Mouse (Mus musculus) forebrain, embryonic 13.5 days (tissue): ENCODE results near the gene Alb. TPM values are rescaled to one million over a fixed set of nuclear protein-coding genes. Genes with fewer than 3 reads are reported as not detected.

Experiments
- ATAC-seq: fragments of 200-750 bp; cut with Nextera tagmentation; 2 replicates; pipeline ENCODE4 v1.8.0; 2017
- H3K27ac ChIP-seq: fragments of 300-500 bp; sonication (generic); 2 replicates; pipeline ENCODE4 v1.5.1; 2015; ENCODE audit warnings: inconsistent platforms, mild to moderate bottlenecking, moderate library complexity
- H3K27me3 ChIP-seq: fragments of 300-500 bp; sonication (generic); 2 replicates; pipeline ENCODE4 v1.6.1; 2015; ENCODE audit warnings: mild to moderate bottlenecking, inconsistent platforms
- H3K36me3 ChIP-seq: fragments of 300-500 bp; sonication (generic); 2 replicates; pipeline ENCODE4 v1.6.1; 2015; ENCODE audit warnings: mild to moderate bottlenecking, inconsistent platforms; ENCODE audit not compliant: poor library complexity, severe bottlenecking
- H3K4me1 ChIP-seq: fragments of 300-500 bp; sonication (generic); 2 replicates; pipeline ENCODE4 v1.6.1; 2015; ENCODE audit warnings: inconsistent platforms
- H3K4me2 ChIP-seq: fragments of 300-500 bp; sonication (generic); 2 replicates; pipeline ENCODE4 v1.6.1; 2015; ENCODE audit warnings: inconsistent platforms, mild to moderate bottlenecking, moderate library complexity
- H3K4me3 ChIP-seq: fragments of 300-500 bp; sonication (generic); 2 replicates; pipeline ENCODE4 v1.5.1; 2015; ENCODE audit warnings: mild to moderate bottlenecking, inconsistent platforms
- H3K9ac ChIP-seq: fragments of 300-500 bp; sonication (generic); 2 replicates; pipeline ENCODE4 v1.6.1; 2015; ENCODE audit warnings: mild to moderate bottlenecking, inconsistent platforms
- H3K9me3 ChIP-seq: fragments of 300-500 bp; sonication (generic); replicated peaks from 2 replicates; pipeline ENCODE4 v1.6.1; 2016; ENCODE audit warnings: inconsistent platforms
- WGBS: fragments of 180-500 bp; shearing (Covaris S2); methylation state at CpG from one replicate; pipeline ENCODE4 v1.1.7; 2015; 5-methylcytosine and 5-hydroxymethylcytosine counted together
- polyA plus RNA-seq: library from polyadenylated mRNA; unstranded; fragments of >200 nt; fragmentation: Nextera tagmentation; extraction: Ambion mirVana; gene quantifications from 2 replicates; pipeline ENCODE4 v1.2.1, GENCODE M21; 2015

Gene Alb
- polyA plus RNA-seq, 1 experiment from 2014 or later = not detected

GRCm38 (mm10) chr5:90500714-90501113 is 40.0 kb downstream of the Alb start:
- Histone ChIP-seq H3K9me3 (no peaks in the 10 kb centered on the region), H3K4me2 (no peak overlapping the region), H3K27me3 (no peaks in the 10 kb centered on the region), H3K36me3 (no peaks in the 10 kb centered on the region), H3K4me1 (no peaks in the 10 kb centered on the region), H3K9ac (no peak overlapping the region), H3K27ac (no peak overlapping the region), H3K4me3 (no peak overlapping the region)
- ATAC-seq = peak; percentile 83
- WGBS = 6% methylated on average over 6 of the region's 6 CpGs

- Histone ChIP-seq H3K27me3 (no peaks in the 10 kb centered on the region), H3K4me3 (no peak overlapping the region), H3K4me1 (no peaks in the 10 kb centered on the region), H3K36me3 (no peaks in the 10 kb centered on the region), H3K27ac (no peak overlapping the region), H3K4me2 (no peak overlapping the region), H3K9me3 (no peaks in the 10 kb centered on the region), H3K9ac (no peak overlapping the region)
- WGBS = 93% methylated on average over 5 of the region's 5 CpGs
- no peak for ATAC-seq
Measured at GRCm38 (mm10) chr5:90501752-90502151, 41.1 kb downstream of the Alb start.

GRCm38 (mm10) chr5:90504742-90505141 is 44.0 kb downstream of the Alb start:
- Histone ChIP-seq H3K9me3 (no peaks in the 10 kb centered on the region), H3K4me3 (no peak overlapping the region), H3K36me3 (no peaks in the 10 kb centered on the region), H3K4me2 (no peak overlapping the region), H3K27ac (no peak overlapping the region), H3K9ac (no peak overlapping the region), H3K4me1 (0 out of 2 replicates have a peak, but pooled peaks cover 6% of the 10 kb centered on the region), H3K27me3 (no peaks in the 10 kb centered on the region)
- 82% methylated on average over 11 of the region's 11 CpGs for WGBS
- ATAC-seq = no peak

- Histone ChIP-seq H3K36me3 (no peaks in the 10 kb centered on the region), H3K9ac (no peak overlapping the region), H3K27me3 (no peaks in the 10 kb centered on the region), H3K4me3 (no peak overlapping the region), H3K27ac (no peak overlapping the region), H3K4me2 (no peak overlapping the region), H3K4me1 (0 out of 2 replicates have a peak, but pooled peaks cover 6% of the 10 kb centered on the region), H3K9me3 (no peaks in the 10 kb centered on the region)
- 79% methylated on average over 2 of the region's 2 CpGs for WGBS
- no peak for ATAC-seq
Measured at GRCm38 (mm10) chr5:90506507-90506906, 45.8 kb downstream of the Alb start.

- no peak overlapping the region for H3K27ac ChIP-seq
- no peak overlapping the region for H3K4me2 ChIP-seq
Measured at GRCm38 (mm10) chr5:90507411-90507949, 46.8 kb downstream of the Alb start.

GRCm38 (mm10) chr5:90509828-90510592 is 49.3 kb downstream of the Alb start:
- ATAC-seq = no peak
- Histone ChIP-seq H3K27ac (no peak overlapping the region), H3K9me3 (no peaks in the 10 kb centered on the region)

More at GRCm38 (mm10) chr5:90507411-90507949, 46.8 kb downstream of the Alb start:
- H3K4me1 ChIP-seq = 0 out of 2 replicates have a peak, but pooled peaks cover 6% of the 10 kb centered on the region
- WGBS = 29% methylated on average over 13 of the region's 13 CpGs
- ATAC-seq = peak; percentile 61; the same call in 1 of the 2 replicates
- no peaks in the 10 kb centered on the region for H3K36me3 ChIP-seq
- H3K27me3 ChIP-seq = no peaks in the 10 kb centered on the region
- H3K9ac ChIP-seq = peak overlapping the region; percentile 37; the same call in 1 of the 2 replicates
- no peak overlapping the region for H3K4me3 ChIP-seq
- no peaks in the 10 kb centered on the region for H3K9me3 ChIP-seq

GRCm38 (mm10) chr5:90512288-90512955 is 51.7 kb downstream of the Alb start:
- Histone ChIP-seq H3K36me3 (no peaks in the 10 kb centered on the region), H3K9ac (no peak overlapping the region), H3K4me3 (no peak overlapping the region), H3K4me1 (0 out of 2 replicates have a peak, but pooled peaks cover 3% of the 10 kb centered on the region), H3K27me3 (no peaks in the 10 kb centered on the region), H3K4me2 (no peak overlapping the region), H3K9me3 (no peaks in the 10 kb centered on the region), H3K27ac (no peak overlapping the region)
- WGBS = 82% methylated on average over 6 of the region's 6 CpGs
- ATAC-seq = no peak

More at GRCm38 (mm10) chr5:90509828-90510592, 49.3 kb downstream of the Alb start:
- H3K4me3 ChIP-seq = no peak overlapping the region
- 92% methylated on average over 5 of the region's 5 CpGs for WGBS
- H3K9ac ChIP-seq = no peak overlapping the region
- H3K36me3 ChIP-seq = no peaks in the 10 kb centered on the region
- 0 out of 2 replicates have a peak, but pooled peaks cover 6% of the 10 kb centered on the region for H3K4me1 ChIP-seq
- no peaks in the 10 kb centered on the region for H3K27me3 ChIP-seq
- no peak overlapping the region for H3K4me2 ChIP-seq

- no peak overlapping the region for H3K9ac ChIP-seq
- H3K27me3 ChIP-seq = no peaks in the 10 kb centered on the region
- H3K4me1 ChIP-seq = no peaks in the 10 kb centered on the region
- H3K27ac ChIP-seq = no peak overlapping the region
- no peak overlapping the region for H3K4me2 ChIP-seq
- 87% methylated on average over 6 of the region's 6 CpGs for whole genome bisulfite sequencing
- no peaks in the 10 kb centered on the region for H3K36me3 ChIP-seq
- no peaks in the 10 kb centered on the region for H3K9me3 ChIP-seq
- H3K4me3 ChIP-seq = no peak overlapping the region
- ATAC-seq = no peak
Measured at GRCm38 (mm10) chr5:90515561-90515960, 54.9 kb downstream of the Alb start.

GRCm38 (mm10) chr5:90518356-90519100 is 57.8 kb downstream of the Alb start, which contains the start of gene Afm:
Gene Afm, plus strand, starts transcription at chr5:90518932.
- Histone ChIP-seq H3K27me3 (no peaks in the 10 kb centered on the region), H3K4me1 (no peaks in the 10 kb centered on the region), H3K9ac (no peak within 1 kb of the TSS), H3K9me3 (no peaks in the 10 kb centered on the region), H3K27ac (no peak within 1 kb of the TSS), H3K36me3 (no peaks in the 10 kb centered on the region), H3K4me2 (no peak within 1 kb of the TSS), H3K4me3 (no peak within 1 kb of the TSS)
- 91% methylated on average over 6 of the region's 6 CpGs for WGBS
- ATAC-seq = no peak
